Mouse (Mus musculus): ENCODE measurements around the gene Dhrs7b. TPM values are rescaled to one million over a fixed set of nuclear protein-coding genes. Genes with fewer than 3 reads are reported as not detected.

Dhrs7b gene
- total and polyA plus RNA-seq, 3 experiments, result 3.2 to 21.9 (median 15.7) TPM

DNA sequence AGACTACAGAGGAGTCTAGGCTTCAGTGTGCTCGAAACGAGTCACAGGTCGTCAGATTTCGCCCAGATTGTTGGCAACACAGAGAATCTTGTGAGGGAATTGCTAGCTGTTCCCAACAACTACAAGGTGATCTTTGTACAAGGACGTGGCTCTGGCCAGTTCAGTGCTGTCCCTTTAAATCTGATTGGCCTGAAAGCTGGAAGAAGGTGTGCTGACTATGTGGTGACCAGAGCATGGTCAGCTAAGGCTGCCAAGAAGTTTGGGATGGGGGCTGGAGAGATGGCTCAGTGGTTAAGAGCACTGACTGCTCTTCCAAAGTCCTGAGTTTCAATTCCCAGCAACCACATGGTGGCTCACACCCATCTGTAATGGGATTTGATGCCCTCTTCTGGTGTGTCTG is 14.0 kb upstream of the Dhrs7b start:
- Histone ChIP-seq H3K9me3 (replicated peaks) (no peaks in the 10 kb centered on the region), H3K36me3 (replicated peaks) (no peaks in the 10 kb centered on the region), H3K4me3 (ENCODE audit: low read depth, low read length) (no peak overlapping the region), H3K4me1 (ENCODE audit: insufficient read depth, low read depth, low read length) (peaks cover 6% of the 10 kb centered on the region), H3K27me3 (ENCODE audit: insufficient read depth, low read length) (peaks cover 28% of the 10 kb centered on the region)
- no peak for DNase-seq (ENCODE audit: low spot score)
- no peak for ATAC-seq (ENCODE audit: extremely low read depth, insufficient number of reproducible peaks, low FRiP score, poor library complexity, severe bottlenecking)
- TF ChIP-seq POLR2AphosphoS5 (IDR thresholded peaks at IDR 0.05; ENCODE audit: insufficient replicate concordance, low read depth, low read length), result no peak
- TF ChIP-seq TAL1 (conservative IDR thresholded peaks at IDR 0.05; ENCODE audit: low read depth, low read length), result no peak
- no peak for TF ChIP-seq GATA1 (IDR thresholded peaks at IDR 0.05; ENCODE audit: borderline replicate concordance, low read length)
- TF ChIP-seq CTCF (IDR thresholded peaks at IDR 0.05; ENCODE audit: low read depth, low read length), result no peak
- no peak for TF ChIP-seq GATA2 (IDR thresholded peaks at IDR 0.05; ENCODE audit: borderline replicate concordance, low read depth, low read length)

DNA sequence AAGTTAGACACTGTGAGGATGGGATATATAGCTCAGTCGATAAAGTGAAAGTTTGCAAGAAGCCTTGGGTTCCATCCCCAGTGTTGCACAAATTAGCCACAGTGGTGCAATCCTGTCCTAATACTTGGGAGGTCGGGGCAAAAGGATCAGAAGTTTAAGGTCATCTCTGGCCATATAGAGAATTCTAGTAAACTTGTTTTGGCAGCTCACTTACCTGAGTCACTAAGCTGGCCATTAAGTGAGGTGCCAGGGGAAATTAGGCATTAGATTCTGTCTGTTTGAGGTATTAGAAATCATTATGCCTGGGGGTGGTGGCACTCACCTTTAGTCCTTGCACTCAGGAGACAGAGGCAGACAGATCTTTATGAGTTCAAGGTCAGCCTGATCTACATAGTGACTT is 6.7 kb upstream of the Dhrs7b start:
- Histone ChIP-seq H3K4me3 (ENCODE audit: low read depth, low read length) (no peak overlapping the region), H3K4me1 (ENCODE audit: insufficient read depth, low read depth, low read length) (peaks cover 8% of the 10 kb centered on the region; the same call in 1 of the 2 replicates), H3K27me3 (ENCODE audit: insufficient read depth, low read length) (peaks cover 11% of the 10 kb centered on the region; the same call in 1 of the 2 replicates), H3K9me3 (replicated peaks) (no peaks in the 10 kb centered on the region), H3K36me3 (replicated peaks) (no peaks in the 10 kb centered on the region)
- ATAC-seq (ENCODE audit: extremely low read depth, insufficient number of reproducible peaks, low FRiP score, poor library complexity, severe bottlenecking), result no peak
- no peak for DNase-seq (ENCODE audit: low spot score)
- no peak for TF ChIP-seq POLR2AphosphoS5 (IDR thresholded peaks at IDR 0.05; ENCODE audit: insufficient replicate concordance, low read depth, low read length)
- no peak for TF ChIP-seq GATA1 (IDR thresholded peaks at IDR 0.05; ENCODE audit: borderline replicate concordance, low read length)
- no peak for TF ChIP-seq CTCF (IDR thresholded peaks at IDR 0.05; ENCODE audit: low read depth, low read length)
- no peak for TF ChIP-seq GATA2 (IDR thresholded peaks at IDR 0.05; ENCODE audit: borderline replicate concordance, low read depth, low read length)
- TF ChIP-seq TAL1 (conservative IDR thresholded peaks at IDR 0.05; ENCODE audit: low read depth, low read length), result no peak

DNA sequence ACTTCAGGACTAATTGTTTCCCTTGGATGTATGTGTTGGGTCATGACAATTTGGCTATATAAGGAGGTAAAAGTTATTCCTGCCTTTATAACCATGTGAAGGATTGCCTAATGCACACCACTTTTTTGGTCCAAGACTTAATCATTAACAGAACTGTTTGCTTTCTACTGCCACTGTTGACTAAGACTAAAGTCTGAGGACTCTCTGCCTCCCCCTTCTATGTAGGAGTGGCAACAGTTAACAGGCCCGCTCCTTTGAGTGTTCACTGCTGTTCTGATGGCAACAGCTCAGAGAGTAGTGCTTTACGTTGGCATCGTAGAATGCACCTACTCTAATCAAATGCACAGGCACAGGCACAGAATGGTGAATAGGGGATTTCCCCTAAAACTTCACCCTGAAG is 5.2 kb upstream of the Dhrs7b start:
- peaks cover 10% of the 10 kb centered on the region; the same call in 1 of the 2 replicates for H3K4me1 ChIP-seq (ENCODE audit: insufficient read depth, low read depth, low read length)
- H3K27me3 ChIP-seq (ENCODE audit: insufficient read depth, low read length), result peaks cover 6% of the 10 kb centered on the region; the same call in 1 of the 2 replicates
- no peaks in the 10 kb centered on the region for H3K9me3 ChIP-seq (replicated peaks)
- no peak for TF ChIP-seq GATA1 (IDR thresholded peaks at IDR 0.05; ENCODE audit: borderline replicate concordance, low read length)
- TF ChIP-seq TAL1 (conservative IDR thresholded peaks at IDR 0.05; ENCODE audit: low read depth, low read length), result no peak
- no peak for TF ChIP-seq POLR2AphosphoS5 (IDR thresholded peaks at IDR 0.05; ENCODE audit: insufficient replicate concordance, low read depth, low read length)
- no peak for TF ChIP-seq GATA2 (IDR thresholded peaks at IDR 0.05; ENCODE audit: borderline replicate concordance, low read depth, low read length)
- TF ChIP-seq CTCF (IDR thresholded peaks at IDR 0.05; ENCODE audit: low read depth, low read length), result no peak
- no peaks in the 10 kb centered on the region for H3K36me3 ChIP-seq (replicated peaks)
- ATAC-seq (ENCODE audit: extremely low read depth, insufficient number of reproducible peaks, low FRiP score, poor library complexity, severe bottlenecking) (no peak), DNase-seq (ENCODE audit: low spot score) (no peak)
- H3K4me3 ChIP-seq (ENCODE audit: low read depth, low read length), result no peak overlapping the region

DNA sequence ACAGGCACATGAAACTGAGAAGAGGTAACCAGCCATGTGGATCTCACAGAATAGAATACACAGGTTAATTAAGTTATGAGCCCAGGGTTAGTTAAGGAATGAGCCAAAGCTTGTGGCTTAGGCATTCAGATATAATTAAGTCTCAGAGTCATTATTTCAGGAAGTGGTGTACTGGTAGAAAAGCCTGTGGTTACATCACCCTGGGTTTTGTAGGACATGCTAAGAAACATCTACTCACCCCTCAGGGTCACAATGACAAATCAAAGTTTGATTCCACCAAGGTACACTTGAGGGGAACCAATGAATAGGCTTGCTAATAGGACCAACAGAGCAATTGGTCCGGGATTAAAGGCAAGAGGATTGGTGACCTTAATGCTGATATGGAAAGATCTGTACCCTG is 3.7 kb upstream of the Dhrs7b start:
- Histone ChIP-seq H3K4me3 (ENCODE audit: low read depth, low read length) (no peak overlapping the region), H3K9me3 (replicated peaks) (no peaks in the 10 kb centered on the region), H3K4me1 (ENCODE audit: insufficient read depth, low read depth, low read length) (peaks cover 16% of the 10 kb centered on the region), H3K27me3 (ENCODE audit: insufficient read depth, low read length) (peaks cover 4% of the 10 kb centered on the region; the same call in 1 of the 2 replicates), H3K36me3 (replicated peaks) (peaks cover 4% of the 10 kb centered on the region)
- no peak for ATAC-seq (ENCODE audit: extremely low read depth, insufficient number of reproducible peaks, low FRiP score, poor library complexity, severe bottlenecking)
- TF ChIP-seq CTCF (IDR thresholded peaks at IDR 0.05; ENCODE audit: low read depth, low read length), result no peak
- no peak for TF ChIP-seq GATA2 (IDR thresholded peaks at IDR 0.05; ENCODE audit: borderline replicate concordance, low read depth, low read length)
- TF ChIP-seq POLR2AphosphoS5 (IDR thresholded peaks at IDR 0.05; ENCODE audit: insufficient replicate concordance, low read depth, low read length), result no peak
- TF ChIP-seq TAL1 (conservative IDR thresholded peaks at IDR 0.05; ENCODE audit: low read depth, low read length), result no peak
- TF ChIP-seq GATA1 (IDR thresholded peaks at IDR 0.05; ENCODE audit: borderline replicate concordance, low read length), result no peak
- no peak for DNase-seq (ENCODE audit: low spot score)

DNA sequence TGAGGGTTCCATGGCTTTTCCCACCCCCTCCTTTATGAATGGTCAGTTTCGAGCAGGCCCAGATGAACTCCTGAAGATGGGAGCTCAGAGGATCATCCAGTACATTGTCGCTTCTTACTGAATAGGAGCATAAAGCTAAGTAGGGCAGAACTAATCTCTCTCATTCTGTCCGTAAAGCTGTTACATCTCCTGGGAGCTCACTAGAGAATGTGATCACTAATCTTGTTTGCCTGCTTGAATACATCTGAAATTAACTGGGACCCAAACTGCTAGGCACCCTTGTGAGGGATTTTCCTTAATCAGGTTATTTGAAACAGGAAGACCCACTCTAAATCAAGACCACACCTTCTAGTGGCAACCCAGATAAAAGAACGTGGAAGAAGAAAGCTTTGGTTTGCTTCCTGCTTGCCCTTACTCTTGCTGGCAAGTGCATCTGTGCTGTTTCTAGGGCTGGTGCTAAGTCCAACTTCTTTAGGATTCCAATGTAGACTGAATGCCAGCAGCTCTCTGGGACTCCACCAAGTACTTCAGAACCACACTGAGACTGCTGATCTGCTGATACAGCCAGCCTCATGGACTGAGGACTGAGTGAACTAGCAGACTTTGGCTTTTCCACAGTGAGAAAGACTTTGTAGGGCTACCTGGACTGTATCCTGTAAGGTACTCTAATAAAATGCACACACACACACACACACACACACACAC is 3.0 kb upstream of the Dhrs7b start:
- Histone ChIP-seq H3K4me1 (ENCODE audit: insufficient read depth, low read depth, low read length) (peaks cover 23% of the 10 kb centered on the region), H3K36me3 (replicated peaks) (peaks cover 10% of the 10 kb centered on the region), H3K27me3 (ENCODE audit: insufficient read depth, low read length) (peaks cover 4% of the 10 kb centered on the region; the same call in 1 of the 2 replicates), H3K9me3 (replicated peaks) (no peaks in the 10 kb centered on the region), H3K4me3 (ENCODE audit: low read depth, low read length) (no peak overlapping the region)
- no peak for TF ChIP-seq CTCF (IDR thresholded peaks at IDR 0.05; ENCODE audit: low read depth, low read length)
- no peak for TF ChIP-seq GATA1 (IDR thresholded peaks at IDR 0.05; ENCODE audit: borderline replicate concordance, low read length)
- no peak for TF ChIP-seq TAL1 (conservative IDR thresholded peaks at IDR 0.05; ENCODE audit: low read depth, low read length)
- no peak for TF ChIP-seq GATA2 (IDR thresholded peaks at IDR 0.05; ENCODE audit: borderline replicate concordance, low read depth, low read length)
- TF ChIP-seq POLR2AphosphoS5 (IDR thresholded peaks at IDR 0.05; ENCODE audit: insufficient replicate concordance, low read depth, low read length), result no peak
- DNase-seq (ENCODE audit: low spot score), result no peak
- ATAC-seq (ENCODE audit: extremely low read depth, insufficient number of reproducible peaks, low FRiP score, poor library complexity, severe bottlenecking), result no peak

DNA sequence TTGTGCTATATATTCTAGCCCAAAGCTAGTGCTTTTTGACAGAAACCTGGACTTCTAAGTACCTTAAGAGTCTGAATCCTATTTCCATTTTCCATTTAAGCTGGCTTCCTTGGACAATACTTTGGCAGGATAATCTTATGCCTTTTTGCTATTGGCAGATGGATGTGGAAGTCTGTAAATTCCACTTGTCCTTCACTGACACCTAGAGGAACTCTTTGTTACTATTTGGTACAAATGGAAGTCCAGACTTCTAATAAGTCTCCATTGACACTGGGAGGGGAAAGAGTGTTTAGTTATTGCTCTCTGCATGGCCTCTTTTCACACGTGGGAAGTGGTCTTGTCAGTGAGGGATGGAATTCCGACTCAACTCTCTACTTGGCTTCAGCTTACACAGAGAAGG is 1.5 kb upstream of the Dhrs7b start:
- peaks cover 4% of the 10 kb centered on the region; the same call in 1 of the 2 replicates for H3K27me3 ChIP-seq (ENCODE audit: insufficient read depth, low read length)
- H3K4me1 ChIP-seq (ENCODE audit: insufficient read depth, low read depth, low read length), result peaks cover 25% of the 10 kb centered on the region
- no peak overlapping the region for H3K4me3 ChIP-seq (ENCODE audit: low read depth, low read length)
- peaks cover 19% of the 10 kb centered on the region for H3K36me3 ChIP-seq (replicated peaks)
- ATAC-seq (ENCODE audit: extremely low read depth, insufficient number of reproducible peaks, low FRiP score, poor library complexity, severe bottlenecking) (no peak), DNase-seq (ENCODE audit: low spot score) (no peak)
- no peak for TF ChIP-seq GATA2 (IDR thresholded peaks at IDR 0.05; ENCODE audit: borderline replicate concordance, low read depth, low read length)
- no peaks in the 10 kb centered on the region for H3K9me3 ChIP-seq (replicated peaks)
